Mouse (Mus musculus) bone marrow macrophage, adult 2 months (primary cell): Measurements from ENCODE around the gene Rpl37a.

Experiments
- CTCF ChIP-seq: IDR thresholded peaks from 2 replicates; pipeline ENCODE4 v1.5.1; 2012; ENCODE audit warnings: low read depth, mild to moderate bottlenecking, low read length, moderate library complexity
- POLR2A ChIP-seq: IDR thresholded peaks from 2 replicates; pipeline ENCODE4 v1.6.1; 2012; ENCODE audit warnings: mild to moderate bottlenecking, low read depth, low read length, borderline replicate concordance

GRCm38 (mm10) chr1:72716926-72717325, 5.8 kb downstream of the Rpl37a start:
- TF ChIP-seq CTCF, result no peak
- no peak for TF ChIP-seq POLR2A
